Mouse (Mus musculus): ENCODE measurements around the gene Nap1l4. TPM values are rescaled to one million over a fixed set of nuclear protein-coding genes. Genes with fewer than 3 reads are reported as not detected.

Gene Nap1l4
- total RNA-seq, 2 experiments from 2014 or later = 76.8 to 153 TPM

DNA sequence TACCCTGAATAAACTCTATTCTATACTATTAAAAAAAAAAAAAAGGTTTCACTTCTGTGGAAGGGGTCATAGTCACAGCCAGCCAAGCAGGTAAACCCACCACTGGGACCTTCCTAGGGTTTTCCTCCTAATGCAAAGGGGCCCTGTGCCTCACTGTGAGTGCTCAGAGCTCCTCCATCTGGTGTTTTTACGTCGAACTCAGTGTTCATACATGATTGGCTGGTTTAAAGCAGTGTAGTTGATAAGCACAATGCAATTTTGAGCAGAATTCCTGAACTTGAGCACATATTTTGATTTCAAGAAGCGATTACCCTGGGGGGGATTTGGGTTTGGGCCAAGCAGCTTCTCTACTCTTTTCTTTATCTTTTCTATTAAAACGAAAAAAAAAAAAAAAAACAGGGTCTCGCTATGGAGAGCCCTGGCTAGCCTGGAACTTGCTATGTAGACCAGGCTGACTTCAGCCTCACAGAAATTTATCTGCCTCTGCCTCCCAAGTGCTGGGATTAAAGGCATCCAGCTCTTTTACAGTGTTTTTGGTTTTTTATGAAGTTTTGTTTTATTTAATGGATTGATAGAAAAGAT, 67.0 kb downstream of the Nap1l4 start:
- ATAC-seq (replicated peaks; ENCODE audit: poor library complexity) = no peak

DNA sequence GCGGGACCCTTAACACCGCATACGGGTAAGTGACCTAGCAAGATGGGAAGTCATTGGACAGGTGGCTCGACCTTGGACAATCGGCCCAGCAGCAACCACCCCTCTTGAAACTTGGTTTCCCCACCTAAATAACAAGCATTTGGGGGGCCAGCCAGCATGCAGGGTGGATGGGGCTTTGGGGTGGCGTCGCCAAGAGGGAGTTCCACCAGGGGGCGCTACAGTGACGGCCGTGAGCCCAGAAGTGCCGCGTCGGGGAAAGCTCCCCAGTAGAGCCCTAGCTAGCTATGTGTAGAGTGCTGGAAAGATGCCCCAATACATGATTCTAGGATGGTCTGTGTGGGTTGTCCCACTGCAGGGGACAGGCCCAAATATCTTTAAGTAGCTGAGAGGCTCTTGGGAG, 68.4 kb downstream of the Nap1l4 start:
- peak; percentile 83 for ATAC-seq (replicated peaks; ENCODE audit: poor library complexity)

DNA sequence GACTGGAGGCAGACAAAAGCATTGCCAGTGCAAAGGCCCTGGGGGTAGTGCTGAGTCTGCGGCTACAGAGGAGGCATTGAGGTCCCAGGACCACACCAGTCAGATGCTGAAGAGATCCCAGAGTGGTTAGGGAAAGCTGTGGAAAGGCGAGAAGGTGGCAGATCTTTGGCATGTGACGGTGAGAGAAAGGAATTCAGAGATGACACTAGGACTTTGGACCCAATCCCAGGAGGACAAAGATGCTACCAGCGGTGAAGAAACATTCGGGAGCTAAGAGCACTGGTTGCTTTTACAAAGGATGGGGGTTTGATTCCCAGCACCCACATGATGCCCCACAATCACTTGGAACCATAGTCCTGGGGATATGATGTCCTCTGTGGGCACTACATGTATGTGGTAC, 71.1 kb downstream of the Nap1l4 start:
- no peak for ATAC-seq (replicated peaks; ENCODE audit: poor library complexity)

DNA sequence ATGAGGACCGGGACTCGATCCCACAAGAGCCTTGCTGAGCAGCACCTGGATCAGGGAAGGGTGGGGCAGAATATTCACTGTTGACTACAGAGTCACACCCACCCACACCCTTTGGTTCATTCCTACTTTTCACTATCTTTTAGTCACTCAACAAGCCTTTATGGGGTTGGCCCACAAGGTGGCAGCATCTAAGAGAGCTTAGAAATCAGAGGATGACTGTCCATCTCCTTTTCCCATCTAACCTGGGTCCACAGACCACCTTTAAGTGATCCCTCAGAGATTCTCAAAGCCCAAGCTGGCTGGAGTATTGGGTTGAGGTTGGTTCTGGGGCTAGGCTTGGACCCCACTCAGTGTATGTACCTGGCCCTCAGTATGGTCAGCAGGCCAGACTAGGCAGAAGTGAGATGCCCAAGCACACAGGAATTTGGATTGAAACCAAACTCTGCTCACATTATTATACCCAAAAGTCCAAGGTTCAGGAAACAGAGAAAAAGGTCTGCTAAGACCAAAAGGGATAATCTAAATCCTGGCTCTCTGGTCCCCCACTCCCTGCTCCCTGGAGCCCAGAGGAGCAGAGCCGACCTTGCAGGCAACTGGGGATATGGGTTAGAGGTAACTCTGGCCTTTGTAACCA, 72.1 kb downstream of the Nap1l4 start:
- ATAC-seq (replicated peaks; ENCODE audit: poor library complexity) = no peak

DNA sequence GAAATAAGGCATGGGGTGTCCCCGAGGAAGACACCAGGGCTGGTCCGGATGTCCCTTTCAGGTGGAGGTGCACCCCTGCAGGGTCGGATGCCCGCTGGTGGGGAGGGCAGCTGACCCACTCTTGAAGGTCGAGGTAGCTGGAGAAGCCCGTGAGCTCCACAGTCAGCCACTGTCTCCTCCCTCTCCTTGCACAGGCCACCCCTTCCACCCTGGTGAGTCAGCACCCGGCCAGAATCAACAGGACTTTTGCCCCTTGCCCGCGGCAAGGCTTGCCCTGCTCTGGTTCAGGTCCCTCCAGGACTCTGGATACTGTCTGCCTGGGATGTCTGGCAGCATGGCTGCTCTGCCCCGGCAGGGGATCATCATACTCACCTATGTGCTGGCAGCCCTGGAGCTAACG, 73.0 kb downstream of the Nap1l4 start:
- ATAC-seq (replicated peaks; ENCODE audit: poor library complexity) = no peak

DNA sequence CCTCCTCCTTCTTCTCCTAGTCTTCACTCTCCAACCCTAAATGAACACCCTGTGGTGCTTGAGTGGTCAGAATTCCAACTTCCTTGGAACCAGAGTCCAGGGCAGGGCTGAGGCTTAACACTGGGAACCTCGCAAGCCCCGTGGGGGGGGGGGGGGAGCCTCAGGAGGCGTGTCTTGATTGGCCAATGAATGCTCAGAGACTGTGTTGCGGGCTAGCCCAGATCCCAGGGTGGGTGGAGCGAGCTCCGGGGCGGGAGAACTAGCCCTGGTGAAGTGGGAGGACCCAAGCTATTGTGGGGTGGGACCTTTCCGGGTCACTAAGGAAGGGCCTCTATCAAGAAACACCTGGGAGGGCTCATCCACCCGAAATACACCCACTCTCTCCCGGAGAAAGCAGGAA, 74.1 kb downstream of the Nap1l4 start:
- ATAC-seq (replicated peaks; ENCODE audit: poor library complexity) = peak; percentile 26; the same call in 1 of the 2 replicates

DNA sequence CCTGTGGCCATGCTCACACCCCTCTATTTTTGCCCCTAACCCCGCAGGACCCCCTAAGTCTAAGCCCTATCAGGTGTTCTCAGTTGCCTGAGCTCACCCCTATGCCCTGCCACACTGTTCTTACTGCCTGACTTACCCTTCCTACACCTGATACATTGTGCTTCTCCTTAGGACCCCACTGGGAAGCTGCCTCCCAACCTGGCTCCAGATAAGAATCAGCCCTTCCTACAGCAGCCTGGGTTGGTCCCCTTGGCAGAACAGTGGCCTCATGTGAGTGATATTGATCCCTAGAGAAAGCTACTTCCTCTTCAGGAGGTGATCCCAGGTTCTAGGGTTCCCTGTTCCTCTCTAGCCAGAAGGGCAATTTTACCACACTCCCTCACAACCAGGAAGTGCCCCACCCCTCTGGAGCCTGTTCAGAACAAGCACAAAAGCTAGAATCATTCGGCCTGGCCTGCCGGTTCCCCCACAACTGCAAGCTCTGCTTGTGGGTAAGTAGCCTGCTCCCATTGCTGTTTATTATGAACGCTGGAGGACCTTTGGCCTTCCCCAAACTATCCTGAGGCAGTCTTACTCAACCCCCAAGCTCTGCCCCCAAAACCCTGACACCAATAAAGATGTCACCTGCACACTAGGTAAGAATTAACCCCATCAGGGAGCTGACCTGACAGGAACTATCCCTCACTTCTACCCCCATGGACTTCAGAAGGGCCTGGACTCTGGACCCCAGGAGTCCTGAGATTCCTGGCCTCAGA, 75.4 kb downstream of the Nap1l4 start, which contains the start of gene Slc22a18:
Gene Slc22a18 (plus strand): TSS at position 390 of the 755 bp plus-strand sequence.
- peak; percentile 62 for ATAC-seq (replicated peaks; ENCODE audit: poor library complexity)

DNA sequence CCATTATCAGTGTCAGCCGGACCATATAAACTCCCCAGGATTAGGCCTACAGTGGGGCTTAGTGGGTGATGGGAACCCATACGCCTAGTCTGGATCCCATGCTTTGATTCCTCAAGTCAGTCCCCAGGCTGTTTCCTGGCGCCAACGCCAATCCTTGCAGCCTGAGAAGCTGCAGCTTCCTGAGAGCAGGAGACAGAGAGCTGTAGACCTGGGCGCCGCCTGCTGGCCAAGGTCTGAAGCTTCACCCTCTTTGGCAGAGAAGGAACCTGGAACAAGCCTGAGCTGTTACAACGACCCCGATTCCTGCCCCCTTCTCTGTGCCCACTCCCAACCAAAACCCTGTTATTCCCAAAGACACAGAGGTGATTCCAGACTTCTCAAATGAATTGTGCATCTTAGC, 79.0 kb downstream of the Nap1l4 start:
- peak; percentile 62 for ATAC-seq (replicated peaks; ENCODE audit: poor library complexity)

DNA sequence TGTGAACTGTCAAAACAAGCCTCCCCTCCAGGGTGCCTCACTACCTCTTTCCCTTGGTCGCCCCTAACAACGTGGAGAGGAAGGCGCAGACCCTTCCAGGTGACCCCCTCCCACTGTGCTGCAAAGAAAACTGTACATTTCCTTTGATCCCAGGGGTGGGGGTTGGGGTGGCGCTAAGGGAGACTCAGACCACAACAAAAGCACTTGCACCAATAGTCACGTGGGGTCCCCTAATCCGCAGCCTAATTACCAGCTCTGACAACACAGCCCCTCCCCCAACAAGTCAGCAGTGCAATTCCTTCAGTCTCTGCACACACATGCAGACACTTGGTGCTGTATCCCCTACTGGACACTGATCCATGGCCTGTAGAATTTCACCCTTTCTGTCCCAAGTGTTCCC, 81.2 kb downstream of the Nap1l4 start:
- no peak for ATAC-seq (replicated peaks; ENCODE audit: poor library complexity)

DNA sequence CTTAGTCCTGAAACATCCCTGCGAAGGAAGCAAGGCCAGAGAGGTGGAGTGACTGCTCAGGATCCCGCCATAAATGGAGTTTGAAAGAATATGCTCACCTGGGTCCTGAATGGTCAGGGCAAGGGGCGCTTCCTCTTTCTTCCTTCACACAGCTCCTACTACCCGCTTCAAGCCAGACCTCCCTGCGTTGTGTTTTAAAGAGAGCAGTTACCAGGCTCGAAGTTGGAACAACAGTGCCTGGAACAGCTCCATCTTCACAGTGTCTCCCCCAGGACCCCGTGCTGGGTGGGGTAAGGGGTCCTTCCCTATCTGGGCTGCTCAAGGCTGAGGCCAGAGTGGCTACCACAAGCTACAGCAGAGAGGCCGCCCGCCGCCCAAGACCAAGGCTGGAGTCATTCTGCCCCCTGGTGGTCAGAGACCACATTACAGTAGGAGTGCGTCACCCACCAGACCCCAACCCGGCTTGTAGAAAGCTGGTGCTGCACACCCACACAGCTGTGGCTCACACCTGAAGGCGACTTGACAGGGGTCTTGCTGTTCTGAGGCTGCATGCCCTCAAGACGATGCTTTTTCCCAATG, 82.7 kb downstream of the Nap1l4 start:
- ATAC-seq (replicated peaks; ENCODE audit: poor library complexity) = peak; percentile 70

DNA sequence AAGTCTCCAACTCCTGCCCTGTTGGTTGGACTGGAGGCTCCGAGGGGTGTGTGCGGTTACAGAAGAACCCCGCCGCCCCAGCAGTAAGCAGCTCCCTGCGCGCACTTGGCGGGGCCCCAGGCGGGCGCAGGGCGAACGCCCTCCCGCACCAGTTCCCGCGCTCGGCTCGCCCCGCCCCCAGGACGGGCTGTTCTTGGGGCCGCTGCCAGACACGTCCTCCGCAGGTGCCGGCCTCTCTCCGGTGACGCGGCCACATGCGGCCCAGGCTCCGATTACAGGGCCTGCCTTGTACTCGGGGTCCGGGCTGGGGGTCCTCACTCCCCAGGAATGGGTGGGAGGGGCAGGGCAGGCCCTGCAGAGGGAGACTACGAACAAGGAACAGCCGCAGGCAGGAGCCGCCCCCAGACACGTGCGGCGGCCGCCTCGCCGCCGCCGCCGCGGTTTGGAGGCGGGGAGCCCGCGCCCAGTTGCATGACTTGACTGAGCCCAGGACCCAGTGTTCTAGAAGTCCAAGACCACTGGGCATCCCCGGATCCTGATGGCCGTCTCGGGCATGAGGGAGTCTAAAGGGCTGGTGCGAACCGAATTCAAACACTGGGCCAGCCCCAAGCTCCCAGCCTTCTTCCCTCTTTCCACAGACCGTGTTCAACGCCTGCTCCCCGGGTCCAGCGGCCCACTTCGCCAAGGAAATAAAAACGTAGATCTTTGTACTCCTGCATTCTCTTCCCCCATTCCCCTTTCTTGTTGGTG, 83.9 kb downstream of the Nap1l4 start:
- 0 out of 2 replicates have a peak, but pooled peaks have one; percentile 10 for ATAC-seq (replicated peaks; ENCODE audit: poor library complexity)

DNA sequence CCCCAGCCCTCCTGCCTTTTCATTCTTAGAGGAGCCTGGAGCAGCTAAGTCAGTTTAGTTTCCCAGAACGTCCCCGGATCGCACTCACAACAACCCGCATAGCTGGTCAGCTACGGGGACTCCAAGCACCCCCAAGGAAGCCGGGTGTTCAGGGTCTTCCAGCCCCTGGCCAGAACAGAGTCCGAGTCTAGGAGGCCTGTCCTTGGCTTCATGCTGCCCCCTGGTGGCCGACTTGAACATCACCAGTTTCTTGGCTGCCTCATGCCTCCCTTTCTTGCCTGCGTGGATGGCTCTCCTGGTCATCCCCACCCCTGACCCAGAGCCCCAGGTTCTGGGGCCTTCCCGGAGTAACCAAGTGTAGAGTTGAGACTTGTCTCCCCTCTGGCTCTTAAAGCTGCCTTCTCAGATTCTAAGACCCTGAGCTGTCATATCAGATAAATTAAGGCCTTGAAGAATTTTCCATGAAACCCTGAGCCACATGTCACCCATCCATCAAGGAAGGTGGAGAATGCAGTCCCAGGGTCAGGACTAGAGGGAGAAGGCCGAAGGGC, 85.0 kb downstream of the Nap1l4 start:
- ATAC-seq (replicated peaks; ENCODE audit: poor library complexity) = peak; percentile 38

Other genes starting within 250 kb of the Nap1l4 start
- gene Cdkn1c, start 88.1 kb downstream of the Nap1l4 start, total RNA-seq (2015) = 0.61 and 0.79 TPM in 2 replicates
- gene Cdkn1c, start 88.1 kb downstream of the Nap1l4 start, total RNA-seq (2017) = 0.41 and 0.58 TPM in 2 replicates
- gene Slc22a18, start 75.4 kb downstream of the Nap1l4 start, total RNA-seq (2015) = 0.12 and 1.5 TPM in 2 replicates
- gene Slc22a18, start 75.4 kb downstream of the Nap1l4 start, total RNA-seq (2017) = 0.64 TPM in 1 of 2 replicates, not detected in the other
- gene Phlda2, start 46.0 kb downstream of the Nap1l4 start, total RNA-seq (2015) = 0.81 and 2.2 TPM in 2 replicates
- gene Phlda2, start 46.0 kb downstream of the Nap1l4 start, total RNA-seq (2017) = not detected in 2 replicates
- gene Cars, start 51.0 kb upstream of the Nap1l4 start, total RNA-seq (2015) = 40.3 and 55.4 TPM in 2 replicates
- 47.5 and 74.5 TPM in 2 replicates for gene Cars, start 51.0 kb upstream of the Nap1l4 start, total RNA-seq (2017)
- 28.1 and 31.6 TPM in 2 replicates for gene Tnfrsf26, start 79.6 kb upstream of the Nap1l4 start, total RNA-seq (2015)
- gene Tnfrsf26, start 79.6 kb upstream of the Nap1l4 start, total RNA-seq (2017) = 20.1 and 20.5 TPM in 2 replicates
- 8.3 and 13.6 TPM in 2 replicates for gene Tnfrsf22, start 100.6 kb upstream of the Nap1l4 start, total RNA-seq (2015)
- 2.8 and 5.7 TPM in 2 replicates for gene Tnfrsf22, start 100.6 kb upstream of the Nap1l4 start, total RNA-seq (2017)
- gene Tnfrsf23, start 136.8 kb upstream of the Nap1l4 start, total RNA-seq (2015) = 3.9 and 5.8 TPM in 2 replicates
- gene Tnfrsf23, start 136.8 kb upstream of the Nap1l4 start, total RNA-seq (2017) = 0.20 and 2.1 TPM in 2 replicates
- 2.7 and 3.4 TPM in 2 replicates for gene Osbpl5, start 207.9 kb upstream of the Nap1l4 start, total RNA-seq (2015)
- 4.4 and 8.6 TPM in 2 replicates for gene Osbpl5, start 207.9 kb upstream of the Nap1l4 start, total RNA-seq (2017)
- not detected in 2 replicates for gene Mrgprg, start 217.9 kb upstream of the Nap1l4 start, total RNA-seq (2015)
- gene Mrgprg, start 217.9 kb upstream of the Nap1l4 start, total RNA-seq (2017) = not detected in 2 replicates
- gene Mrgpre, start 235.4 kb upstream of the Nap1l4 start, total RNA-seq (2015) = 1.3 and 2.9 TPM in 2 replicates
- gene Mrgpre, start 235.4 kb upstream of the Nap1l4 start, total RNA-seq (2017) = 0.17 and 0.95 TPM in 2 replicates